Mouse (Mus musculus) lung, postnatal 0 days (tissue): ENCODE measurements at regions not wholly inside any gene's neighbourhood (a gene's known extent, or its start where the extent isn't known, plus 50 kb on each side); places are given as distances from the start of the nearest gene placed in this dataset.

Experiments used
- ATAC-seq: fragments of 200-750 bp; cut with Nextera tagmentation; 2 replicates; pipeline ENCODE4 v1.8.0; 2017; ENCODE audit warnings: moderate library complexity
- DNase-seq: peaks from one replicate; pipeline ENCODE4 v3.0.0-alpha.2; 2016; ENCODE audit warnings: low spot score
- H3K27ac ChIP-seq: fragments of 300-500 bp; sonication (generic); 2 replicates; pipeline ENCODE4 v1.5.1; 2014; ENCODE audit warnings: antibody characterized with exemption, mild to moderate bottlenecking, low read length, mixed read lengths
- H3K27me3 ChIP-seq: fragments of 300-500 bp; sonication (generic); replicated peaks from 2 replicates; pipeline ENCODE4 v1.6.1; 2014; ENCODE audit warnings: low read length, mixed read lengths; ENCODE audit not compliant: insufficient read depth
- H3K36me3 ChIP-seq: fragments of 300-500 bp; sonication (generic); 2 replicates; pipeline ENCODE4 v1.6.1; 2014; ENCODE audit warnings: low read length, mixed read lengths; ENCODE audit not compliant: insufficient read depth
- H3K4me1 ChIP-seq: fragments of 300-500 bp; sonication (generic); 2 replicates; pipeline ENCODE4 v1.6.1; 2014; ENCODE audit warnings: antibody characterized with exemption, low read depth, low read length, mixed read lengths; ENCODE audit not compliant: insufficient read depth
- H3K4me2 ChIP-seq: fragments of 300-500 bp; sonication (generic); replicated peaks from 2 replicates; pipeline ENCODE4 v1.6.1; 2014; ENCODE audit warnings: low read depth, mild to moderate bottlenecking, low read length, moderate library complexity, mixed read lengths
- H3K4me3 ChIP-seq: fragments of 300-500 bp; sonication (generic); 2 replicates; pipeline ENCODE4 v1.5.1; 2014; ENCODE audit warnings: low read depth, low read length
- H3K9ac ChIP-seq: fragments of 300-500 bp; sonication (generic); replicated peaks from 2 replicates; pipeline ENCODE4 v1.6.1; 2014; ENCODE audit warnings: low read depth, mild to moderate bottlenecking
- H3K9me3 ChIP-seq: fragments of 300-500 bp; sonication (generic); 2 replicates; pipeline ENCODE4 v1.6.1; 2016; ENCODE audit warnings: low read length, mixed read lengths
- CTCF ChIP-seq: IDR thresholded peaks from 2 replicates; pipeline ENCODE4 v1.5.1; 2016; ENCODE audit warnings: antibody characterized with exemption, mild to moderate bottlenecking
- EP300 ChIP-seq: IDR thresholded peaks from 2 replicates; pipeline ENCODE4 v1.6.1; 2016; ENCODE audit warnings: antibody characterized with exemption, mild to moderate bottlenecking, control low read depth
- WGBS: fragments of 180-500 bp; shearing (Covaris S2); extraction: QIAGEN DNeasy Blood & Tissue Kit; methylation state at CpG from one replicate; pipeline ENCODE4 v1.1.7; 2014; 5-methylcytosine and 5-hydroxymethylcytosine counted together

- Histone ChIP-seq H3K4me2 (no peak overlapping the region), H3K4me3 (no peak overlapping the region), H3K27ac (no peak overlapping the region), H3K9me3 (no peaks in the 10 kb centered on the region), H3K36me3 (no peaks in the 10 kb centered on the region), H3K27me3 (no peaks in the 10 kb centered on the region), H3K4me1 (no peaks in the 10 kb centered on the region), H3K9ac (no peak overlapping the region)
- DNase-seq (no peak), ATAC-seq (no peak)
- no peak for TF ChIP-seq CTCF
- TF ChIP-seq EP300: no peak
- 63% methylated on average over 4 of the region's 4 CpGs for WGBS
Observed at GRCm38 (mm10) chr7:129441085-129441617, 150.5 kb upstream of the Wdr11 start.

- no peaks in the 10 kb centered on the region for H3K4me1 ChIP-seq
- H3K4me2 ChIP-seq: no peak overlapping the region
- H3K4me3 ChIP-seq: no peak overlapping the region
- no peak overlapping the region for H3K27ac ChIP-seq
- WGBS: 8% methylated on average over 3 of the region's 3 CpGs
- TF ChIP-seq EP300 (no peak), CTCF (no peak)
- DNase-seq (peak; percentile 42), ATAC-seq (no peak)
- no peak overlapping the region for H3K9ac ChIP-seq
- H3K27me3 ChIP-seq: no peaks in the 10 kb centered on the region
- H3K36me3 ChIP-seq: no peaks in the 10 kb centered on the region
- no peaks in the 10 kb centered on the region for H3K9me3 ChIP-seq
Observed at GRCm38 (mm10) chr7:129469496-129469895, 122.2 kb upstream of the Wdr11 start.

GRCm38 (mm10) chr7:129483736-129484135 is 107.9 kb upstream of the Wdr11 start:
- no peak for TF ChIP-seq CTCF
- no peak for TF ChIP-seq EP300
- no peak for ATAC-seq
- Histone ChIP-seq H3K4me2 (no peak overlapping the region), H3K4me3 (no peak overlapping the region), H3K27ac (no peak overlapping the region), H3K4me1 (no peaks in the 10 kb centered on the region), H3K9ac (no peak overlapping the region), H3K36me3 (no peaks in the 10 kb centered on the region), H3K27me3 (no peaks in the 10 kb centered on the region), H3K9me3 (no peaks in the 10 kb centered on the region)
- DNase-seq: no peak
- WGBS: 73% methylated on average over 5 of the region's 5 CpGs

GRCm38 (mm10) chr7:129506894-129507293 is 84.8 kb upstream of the Wdr11 start:
- no peaks in the 10 kb centered on the region for H3K9me3 ChIP-seq
- DNase-seq (peak; percentile 66), ATAC-seq (no peak)
- H3K4me1 ChIP-seq: no peaks in the 10 kb centered on the region
- TF ChIP-seq CTCF (peak; percentile 72), EP300 (no peak)
- no peak overlapping the region for H3K4me3 ChIP-seq
- WGBS: 31% methylated on average over 2 of the region's 2 CpGs
- no peaks in the 10 kb centered on the region for H3K27me3 ChIP-seq
- no peak overlapping the region for H3K9ac ChIP-seq
- H3K27ac ChIP-seq: no peak overlapping the region
- no peaks in the 10 kb centered on the region for H3K36me3 ChIP-seq
- H3K4me2 ChIP-seq: no peak overlapping the region

- no peak overlapping the region for H3K9ac ChIP-seq
- WGBS: 30% methylated on average over 10 of the region's 10 CpGs
- no peak for ATAC-seq
Observed at GRCm38 (mm10) chr7:129509631-129510132, 82.0 kb upstream of the Wdr11 start.

GRCm38 (mm10) chr7:129514619-129515018 is 77.0 kb upstream of the Wdr11 start:
- Histone ChIP-seq H3K27ac (no peak overlapping the region), H3K4me2 (no peak overlapping the region), H3K4me3 (no peak overlapping the region), H3K27me3 (no peaks in the 10 kb centered on the region), H3K4me1 (no peaks in the 10 kb centered on the region), H3K9me3 (no peaks in the 10 kb centered on the region), H3K9ac (no peak overlapping the region), H3K36me3 (no peaks in the 10 kb centered on the region)
- peak; percentile 7 for DNase-seq
- ATAC-seq: no peak; the same call in 1 of the 2 replicates
- 18% methylated on average over 7 of the region's 7 CpGs for WGBS
- TF ChIP-seq CTCF: no peak
- TF ChIP-seq EP300: no peak

More at GRCm38 (mm10) chr7:129509631-129510132, 82.0 kb upstream of the Wdr11 start:
- Histone ChIP-seq H3K27me3 (no peaks in the 10 kb centered on the region), H3K4me1 (no peaks in the 10 kb centered on the region), H3K4me2 (no peak overlapping the region), H3K4me3 (no peak overlapping the region), H3K27ac (no peak overlapping the region), H3K9me3 (no peaks in the 10 kb centered on the region), H3K36me3 (no peaks in the 10 kb centered on the region)
- TF ChIP-seq CTCF (no peak), EP300 (no peak)
- no peak for DNase-seq
